Mouse (Mus musculus): ENCODE data around the gene Gm1123. TPM values are rescaled to one million over a fixed set of nuclear protein-coding genes. Genes with fewer than 3 reads are reported as not detected.

Gene Gm1123
- 0.09 TPM in 1 of 2 replicates, not detected in the other for polyA plus RNA-seq (2016; fragmentation: Nextera tagmentation; extraction: Ambion mirVana)

GRCm38 (mm10) chr9:99035575-99035974 is at the start of gene Gm1123:
Gene Gm1123 (minus strand): TSS chr9:99035715.
- no peak within 1 kb of the TSS for H3K4me3 ChIP-seq
- H3K4me1 ChIP-seq: peaks cover 7% of the 10 kb centered on the region; the same call in 1 of the 2 replicates
- 76% methylated on average over 12 of the region's 12 CpGs for WGBS
- H3K36me3 ChIP-seq: peaks cover 9% of the 10 kb centered on the region
- H3K27me3 ChIP-seq (ENCODE audit: insufficient read depth, poor library complexity, severe bottlenecking): no peaks in the 10 kb centered on the region
- no peak for DNase-seq (ENCODE audit: low spot score)
- no peak within 1 kb of the TSS for H3K27ac ChIP-seq
- H3K9me3 ChIP-seq: no peaks in the 10 kb centered on the region

GRCm38 (mm10) chr9:99081718-99082117 is 46.2 kb upstream of the Gm1123 start:
- H3K36me3 ChIP-seq: peaks cover 4% of the 10 kb centered on the region; the same call in 1 of the 2 replicates
- DNase-seq (ENCODE audit: low spot score): no peak
- H3K27me3 ChIP-seq (ENCODE audit: insufficient read depth, poor library complexity, severe bottlenecking): no peaks in the 10 kb centered on the region
- no peaks in the 10 kb centered on the region for H3K9me3 ChIP-seq
- no peaks in the 10 kb centered on the region for H3K4me1 ChIP-seq
- H3K27ac ChIP-seq: no peak overlapping the region
- H3K4me3 ChIP-seq: no peak overlapping the region
- WGBS: 90% methylated on average over 5 of the region's 5 CpGs

GRCm38 (mm10) chr9:99081308-99081707 is 45.8 kb upstream of the Gm1123 start:
- DNase-seq (ENCODE audit: low spot score): no peak
- no peaks in the 10 kb centered on the region for H3K4me1 ChIP-seq
- WGBS: 76% methylated on average over 3 of the region's 3 CpGs
- no peak overlapping the region for H3K27ac ChIP-seq
- no peak overlapping the region for H3K4me3 ChIP-seq
- no peaks in the 10 kb centered on the region for H3K27me3 ChIP-seq (ENCODE audit: insufficient read depth, poor library complexity, severe bottlenecking)
- no peaks in the 10 kb centered on the region for H3K9me3 ChIP-seq
- H3K36me3 ChIP-seq: peaks cover 4% of the 10 kb centered on the region; the same call in 1 of the 2 replicates

GRCm38 (mm10) chr9:99080657-99081056 is 45.1 kb upstream of the Gm1123 start:
- Histone ChIP-seq H3K4me3 (no peak overlapping the region), H3K36me3 (peaks cover 4% of the 10 kb centered on the region; the same call in 1 of the 2 replicates), H3K9me3 (no peaks in the 10 kb centered on the region), H3K27me3 (ENCODE audit: insufficient read depth, poor library complexity, severe bottlenecking) (no peaks in the 10 kb centered on the region), H3K27ac (no peak overlapping the region), H3K4me1 (no peaks in the 10 kb centered on the region)
- no peak for DNase-seq (ENCODE audit: low spot score)
- 93% methylated on average over 2 of the region's 2 CpGs for WGBS

GRCm38 (mm10) chr9:99074462-99074861 is 38.9 kb upstream of the Gm1123 start:
- Histone ChIP-seq H3K4me3 (no peak overlapping the region), H3K9me3 (no peaks in the 10 kb centered on the region), H3K36me3 (peaks cover 7% of the 10 kb centered on the region), H3K27ac (no peak overlapping the region), H3K4me1 (no peaks in the 10 kb centered on the region), H3K27me3 (ENCODE audit: insufficient read depth, poor library complexity, severe bottlenecking) (no peaks in the 10 kb centered on the region)
- DNase-seq (ENCODE audit: low spot score): no peak
- 80% methylated on average over 2 of the region's 2 CpGs for WGBS

- H3K36me3 ChIP-seq: peaks cover 9% of the 10 kb centered on the region
- no peaks in the 10 kb centered on the region for H3K4me1 ChIP-seq
- H3K27me3 ChIP-seq (ENCODE audit: insufficient read depth, poor library complexity, severe bottlenecking): no peaks in the 10 kb centered on the region
- no peak overlapping the region for H3K27ac ChIP-seq
- no peak for DNase-seq (ENCODE audit: low spot score)
- H3K9me3 ChIP-seq: no peaks in the 10 kb centered on the region
- WGBS: 72% methylated on average over 4 of the region's 4 CpGs
- H3K4me3 ChIP-seq: no peak overlapping the region
These were observed 37.0 kb upstream of the Gm1123 start for GRCm38 (mm10) chr9:99072538-99072937.

GRCm38 (mm10) chr9:99065311-99065710 is 29.8 kb upstream of the Gm1123 start:
- Histone ChIP-seq H3K4me1 (no peaks in the 10 kb centered on the region), H3K36me3 (peaks cover 9% of the 10 kb centered on the region), H3K9me3 (no peaks in the 10 kb centered on the region), H3K27ac (no peak overlapping the region), H3K4me3 (no peak overlapping the region), H3K27me3 (ENCODE audit: insufficient read depth, poor library complexity, severe bottlenecking) (no peaks in the 10 kb centered on the region)
- no peak for DNase-seq (ENCODE audit: low spot score)
- WGBS: 63% methylated on average over 5 of the region's 5 CpGs

GRCm38 (mm10) chr9:99064216-99064615 is 28.7 kb upstream of the Gm1123 start:
- no peak overlapping the region for H3K27ac ChIP-seq
- no peaks in the 10 kb centered on the region for H3K27me3 ChIP-seq (ENCODE audit: insufficient read depth, poor library complexity, severe bottlenecking)
- no peaks in the 10 kb centered on the region for H3K9me3 ChIP-seq
- no peaks in the 10 kb centered on the region for H3K4me1 ChIP-seq
- no peak overlapping the region for H3K4me3 ChIP-seq
- no peak for DNase-seq (ENCODE audit: low spot score)
- 0 out of 2 replicates have a peak, but pooled peaks cover 5% of the 10 kb centered on the region for H3K36me3 ChIP-seq
- WGBS: 51% methylated on average over 2 of the region's 2 CpGs

- Histone ChIP-seq H3K36me3 (0 out of 2 replicates have a peak, but pooled peaks cover 7% of the 10 kb centered on the region), H3K4me1 (no peaks in the 10 kb centered on the region), H3K9me3 (no peaks in the 10 kb centered on the region), H3K4me3 (no peak overlapping the region), H3K27me3 (ENCODE audit: insufficient read depth, poor library complexity, severe bottlenecking) (no peaks in the 10 kb centered on the region), H3K27ac (no peak overlapping the region)
- WGBS: 42% methylated on average over 7 of the region's 7 CpGs
- DNase-seq (ENCODE audit: low spot score): peak; percentile 83
These were observed 27.0 kb upstream of the Gm1123 start for GRCm38 (mm10) chr9:99062544-99062943.

GRCm38 (mm10) chr9:99057751-99058150 is 22.2 kb upstream of the Gm1123 start:
- Histone ChIP-seq H3K4me1 (no peaks in the 10 kb centered on the region), H3K4me3 (no peak overlapping the region), H3K36me3 (0 out of 2 replicates have a peak, but pooled peaks cover 7% of the 10 kb centered on the region), H3K9me3 (no peaks in the 10 kb centered on the region), H3K27ac (no peak overlapping the region), H3K27me3 (ENCODE audit: insufficient read depth, poor library complexity, severe bottlenecking) (no peaks in the 10 kb centered on the region)
- DNase-seq (ENCODE audit: low spot score): no peak
- 90% methylated on average over 3 of the region's 3 CpGs for WGBS

GRCm38 (mm10) chr9:99049760-99050159 is 14.2 kb upstream of the Gm1123 start:
- WGBS: 48% methylated on average over 6 of the region's 6 CpGs
- no peak overlapping the region for H3K4me3 ChIP-seq
- no peaks in the 10 kb centered on the region for H3K27me3 ChIP-seq (ENCODE audit: insufficient read depth, poor library complexity, severe bottlenecking)
- no peaks in the 10 kb centered on the region for H3K9me3 ChIP-seq
- no peak overlapping the region for H3K27ac ChIP-seq
- DNase-seq (ENCODE audit: low spot score): no peak
- 0 out of 2 replicates have a peak, but pooled peaks cover 2% of the 10 kb centered on the region for H3K36me3 ChIP-seq
- H3K4me1 ChIP-seq: peaks cover 11% of the 10 kb centered on the region; the same call in 1 of the 2 replicates

- Histone ChIP-seq H3K4me3 (no peak overlapping the region), H3K27me3 (ENCODE audit: insufficient read depth, poor library complexity, severe bottlenecking) (no peaks in the 10 kb centered on the region), H3K9me3 (no peaks in the 10 kb centered on the region), H3K27ac (no peak overlapping the region), H3K36me3 (0 out of 2 replicates have a peak, but pooled peaks cover 6% of the 10 kb centered on the region), H3K4me1 (peaks cover 11% of the 10 kb centered on the region; the same call in 1 of the 2 replicates)
- no peak for DNase-seq (ENCODE audit: low spot score)
- 64% methylated on average over 1 of the region's 1 CpGs for WGBS
These were observed 13.3 kb upstream of the Gm1123 start for GRCm38 (mm10) chr9:99048724-99049250.

- WGBS: 85% methylated on average over 8 of the region's 8 CpGs
- peaks cover 15% of the 10 kb centered on the region; the same call in 1 of the 2 replicates for H3K36me3 ChIP-seq
- no peak overlapping the region for H3K27ac ChIP-seq
- H3K4me1 ChIP-seq: peaks cover 6% of the 10 kb centered on the region; the same call in 1 of the 2 replicates
- no peaks in the 10 kb centered on the region for H3K27me3 ChIP-seq (ENCODE audit: insufficient read depth, poor library complexity, severe bottlenecking)
- H3K9me3 ChIP-seq: no peaks in the 10 kb centered on the region
- no peak for DNase-seq (ENCODE audit: low spot score)
- H3K4me3 ChIP-seq: no peak overlapping the region
These were observed 9.2 kb upstream of the Gm1123 start for GRCm38 (mm10) chr9:99044761-99045160.

- no peak overlapping the region for H3K27ac ChIP-seq
- peaks cover 22% of the 10 kb centered on the region for H3K36me3 ChIP-seq
- no peak overlapping the region for H3K4me3 ChIP-seq
- H3K4me1 ChIP-seq: no peaks in the 10 kb centered on the region
- H3K9me3 ChIP-seq: no peaks in the 10 kb centered on the region
- no peak for DNase-seq (ENCODE audit: low spot score)
- H3K27me3 ChIP-seq (ENCODE audit: insufficient read depth, poor library complexity, severe bottlenecking): no peaks in the 10 kb centered on the region
- 85% methylated on average over 4 of the region's 4 CpGs for WGBS
These were observed 7.1 kb upstream of the Gm1123 start for GRCm38 (mm10) chr9:99042641-99043040.
